Mouse (Mus musculus): ENCODE results near the gene Ace.

The Ace gene

DNA sequence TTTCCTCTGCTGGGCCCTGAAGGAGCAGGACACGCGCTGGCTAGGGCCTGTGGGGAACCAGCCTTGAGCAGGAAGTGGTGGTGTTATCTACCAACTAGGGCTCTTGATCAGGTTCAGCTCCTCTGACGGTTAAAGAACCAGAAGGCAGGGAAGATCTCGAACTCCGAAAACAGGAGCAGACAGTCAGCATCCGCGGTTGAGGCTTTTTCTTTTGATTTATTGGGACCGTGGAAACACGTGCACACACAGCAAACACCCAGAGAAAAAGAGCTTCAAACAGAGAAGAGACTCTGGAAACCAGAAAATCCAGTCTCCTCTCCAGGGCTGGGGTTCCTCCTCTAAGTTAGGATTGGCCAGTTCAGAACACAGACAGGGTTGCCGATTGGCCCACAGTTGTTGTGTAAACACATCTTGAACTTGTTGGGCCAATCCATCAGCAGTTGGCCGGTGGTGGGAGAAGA lies 21.0 kb upstream of the Ace start:
- DNase-seq: no peak

DNA sequence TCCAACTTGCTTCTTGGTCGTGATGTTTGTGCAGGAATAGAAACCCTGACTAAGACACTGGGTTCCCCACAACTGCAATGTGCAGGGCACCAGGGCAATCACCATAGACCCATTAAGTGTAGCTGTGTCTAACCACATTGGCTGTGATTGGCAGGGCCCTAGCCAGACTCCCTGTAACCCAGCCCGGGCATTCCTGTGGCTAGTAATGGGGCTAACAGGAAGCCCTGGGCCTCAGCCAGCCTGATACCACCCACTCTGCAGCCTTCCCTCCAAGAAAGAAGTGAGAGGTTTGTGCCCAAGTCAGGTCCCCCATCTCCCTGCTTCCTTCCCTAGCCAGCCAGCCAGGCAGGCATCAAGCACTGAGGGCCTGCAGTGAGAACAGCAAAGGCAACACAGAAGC lies 19.5 kb upstream of the Ace start:
- no peak for DNase-seq

DNA sequence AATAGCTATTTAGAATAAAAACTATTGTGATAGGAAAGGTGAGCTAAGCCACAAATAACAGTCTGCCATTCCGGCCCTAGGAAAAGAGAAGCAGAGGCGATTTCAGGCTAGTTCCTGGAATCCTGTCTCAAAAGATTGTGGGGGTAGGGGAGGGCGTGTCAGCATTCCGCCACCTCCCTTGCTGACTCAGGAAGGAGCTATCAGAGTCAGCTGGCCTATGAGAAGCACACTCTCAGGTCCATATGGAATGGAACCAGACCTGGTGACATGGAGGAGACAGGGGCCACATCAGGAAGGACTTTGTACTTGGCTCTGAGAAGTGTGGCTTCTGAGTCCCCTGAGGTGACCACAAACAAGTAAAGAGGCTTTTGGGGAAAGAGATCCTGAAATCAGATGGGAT lies 17.2 kb upstream of the Ace start:
- DNase-seq: no peak

DNA sequence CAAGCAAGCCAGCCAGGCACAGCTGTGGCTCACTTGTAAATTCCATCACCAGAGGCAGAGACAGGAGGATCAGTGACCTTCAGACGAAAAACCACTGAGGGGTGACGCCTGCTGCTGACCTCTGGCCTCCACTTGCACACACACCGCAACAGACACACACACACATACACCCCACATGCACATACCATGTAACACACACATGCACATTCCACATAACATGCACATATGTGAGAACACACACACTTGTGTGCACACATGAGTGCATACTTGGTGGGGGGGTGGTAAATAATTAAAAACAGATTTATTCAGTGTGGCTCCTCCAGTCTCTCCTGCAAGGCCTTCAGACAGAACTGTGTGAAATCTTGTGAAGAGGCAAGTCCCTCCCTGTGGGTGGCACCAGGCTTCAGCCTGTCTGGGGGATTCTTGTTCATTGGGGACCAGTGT lies 16.1 kb upstream of the Ace start:
- peak; percentile 63 to 70 for DNase-seq

GRCm38 (mm10) chr11:105952111-105952510 lies 15.6 kb upstream of the Ace start:
- DNase-seq: peak; percentile 48 to 54

GRCm38 (mm10) chr11:105952911-105953386 lies 14.8 kb upstream of the Ace start, which contains the start of gene Cyb561:
Gene Cyb561 (minus strand): TSS chr11:105953336.
- no peak for DNase-seq

- no peak for DNase-seq
Observed at GRCm38 (mm10) chr11:105953402-105953801, 14.3 kb upstream of the Ace start.

- DNase-seq: no peak
Observed at GRCm38 (mm10) chr11:105955815-105956430, 11.8 kb upstream of the Ace start.

DNA sequence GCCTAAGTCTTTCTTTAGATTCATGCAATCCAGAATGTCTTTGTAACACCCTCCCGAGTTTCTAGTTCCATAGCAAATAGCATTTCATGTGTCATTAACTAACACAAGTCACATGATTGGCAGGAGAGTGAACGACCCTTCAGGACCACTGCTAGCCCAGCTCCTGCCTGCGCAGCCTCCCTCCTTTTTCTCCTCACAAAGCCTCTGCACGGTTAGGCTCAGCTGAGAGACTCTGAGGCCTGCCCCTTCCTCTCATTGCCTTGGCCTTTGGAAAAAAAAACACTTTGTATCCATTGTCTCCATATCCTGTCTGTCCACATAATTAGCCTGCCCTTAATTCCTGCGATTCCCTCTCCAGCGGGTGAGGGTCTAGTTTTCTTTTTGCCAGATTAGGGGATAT lies 10.2 kb upstream of the Ace start:
- no peak for DNase-seq

DNA sequence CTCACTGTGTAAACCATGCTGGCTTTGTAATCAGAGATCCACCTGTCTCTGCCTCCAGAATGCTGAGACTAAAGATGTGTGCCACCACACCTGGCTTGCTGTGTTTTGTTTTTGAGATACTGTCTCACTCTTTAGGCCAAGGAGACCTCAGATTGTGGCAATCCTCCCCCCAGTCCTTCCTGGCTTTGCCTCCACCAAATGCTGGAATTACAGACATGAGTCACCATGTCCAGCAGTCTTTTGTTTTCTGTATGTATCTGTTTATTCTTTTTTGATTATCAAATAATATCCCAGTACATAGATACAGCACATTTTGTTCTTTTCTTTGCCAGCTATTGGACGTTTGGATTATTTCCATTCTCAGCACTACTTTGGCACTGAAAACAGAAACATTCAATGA lies 9.2 kb upstream of the Ace start:
- no peak for DNase-seq

DNA sequence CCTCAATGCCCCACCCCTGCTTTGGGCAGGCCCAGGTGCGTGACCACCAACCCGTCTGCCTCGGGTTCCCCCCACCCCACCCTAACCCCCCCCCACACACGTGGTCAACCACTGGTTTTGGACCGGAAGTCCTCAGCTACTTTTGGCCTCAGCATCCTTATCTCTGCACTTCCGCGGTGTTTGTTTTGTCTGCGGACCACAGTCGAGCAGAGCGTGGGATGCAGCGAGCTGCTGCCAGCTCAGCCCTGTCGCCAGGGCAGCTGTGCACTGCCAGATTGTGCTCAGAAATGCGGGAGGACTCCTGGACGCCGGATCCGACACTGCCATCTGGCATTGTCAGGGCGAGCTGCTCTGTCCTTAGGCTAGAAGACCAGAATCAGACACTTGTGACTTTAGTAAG lies 8.4 kb upstream of the Ace start:
- no peak for DNase-seq

GRCm38 (mm10) chr11:105964691-105965090 lies 3.1 kb upstream of the Ace start:
- no peak for DNase-seq

DNA sequence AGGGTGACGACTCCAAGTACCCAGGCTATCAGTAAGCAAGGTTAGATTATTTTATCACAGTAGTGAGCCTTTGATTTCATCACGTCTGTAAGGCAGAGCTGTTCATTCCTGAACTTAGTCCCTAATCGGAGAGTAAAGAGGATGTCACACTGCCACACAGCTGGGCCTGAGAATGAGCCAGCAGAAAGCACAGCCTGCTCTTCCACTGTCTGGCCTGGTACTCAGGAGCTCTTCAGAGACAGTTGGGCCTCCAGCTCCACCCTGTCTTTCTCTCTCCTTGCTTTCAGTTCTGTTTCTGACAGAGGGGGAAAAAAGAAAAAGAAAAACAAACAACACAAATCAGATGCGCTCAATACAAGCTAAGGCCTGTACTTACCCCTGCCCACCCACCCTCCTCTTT lies 1.5 kb upstream of the Ace start:
- DNase-seq: no peak

DNA sequence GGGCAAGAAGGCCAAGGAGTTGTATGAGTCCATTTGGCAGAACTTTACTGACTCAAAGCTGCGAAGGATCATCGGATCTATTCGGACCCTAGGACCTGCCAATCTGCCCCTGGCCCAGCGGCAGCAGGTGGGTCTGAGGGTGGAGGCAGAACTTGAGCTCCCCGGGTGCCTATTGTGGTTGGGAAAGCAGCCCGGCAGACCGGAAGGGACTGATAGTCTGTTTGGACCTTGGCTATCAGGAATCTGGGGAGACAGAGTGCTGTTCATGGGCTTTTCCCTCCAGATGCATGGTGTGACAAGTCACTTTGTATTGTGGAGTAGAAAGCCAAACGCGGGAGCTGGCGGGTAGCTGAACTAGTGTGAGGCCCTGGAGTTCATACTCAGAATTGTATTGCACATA lies 1.2 kb downstream of the Ace start:
- no peak for DNase-seq

DNA sequence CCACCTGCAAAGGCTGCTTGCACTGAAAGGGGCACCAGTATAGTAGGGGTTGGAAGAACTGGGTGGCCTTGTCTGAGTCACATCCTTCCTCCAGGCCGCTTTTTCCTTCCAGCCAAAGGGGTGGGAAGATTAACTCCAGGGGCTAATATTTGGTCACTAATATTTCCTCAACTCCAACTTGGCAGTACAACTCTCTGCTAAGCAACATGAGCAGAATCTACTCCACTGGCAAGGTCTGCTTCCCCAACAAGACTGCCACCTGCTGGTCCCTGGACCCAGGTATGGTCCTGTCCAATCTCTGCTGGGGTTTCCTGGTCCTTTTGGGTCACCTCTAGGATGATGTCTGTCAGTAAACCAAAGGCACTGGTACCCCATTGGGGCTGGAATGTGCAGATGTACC lies 1.8 kb downstream of the Ace start:
- DNase-seq: peak; percentile 57 to 90

DNA sequence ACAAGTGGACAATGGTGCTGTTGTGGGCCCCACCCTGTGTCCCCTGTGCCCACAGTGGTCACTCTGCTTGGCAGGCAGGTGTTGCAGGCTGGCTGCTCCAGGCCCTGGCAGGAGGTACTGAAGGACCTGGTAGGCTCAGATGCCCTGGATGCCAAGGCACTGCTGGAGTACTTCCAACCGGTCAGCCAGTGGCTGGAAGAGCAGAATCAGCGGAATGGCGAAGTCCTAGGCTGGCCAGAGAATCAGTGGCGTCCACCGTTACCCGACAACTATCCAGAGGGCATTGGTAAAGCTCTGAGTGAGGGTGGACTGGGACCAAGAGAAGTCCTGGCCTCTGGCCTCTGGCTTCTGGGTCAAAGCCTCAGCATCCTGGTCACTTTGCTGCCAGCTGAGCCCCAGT lies 6.8 kb downstream of the Ace start:
- peak; percentile 81 to 84 for DNase-seq

GRCm38 (mm10) chr11:105975050-105975449 lies 7.3 kb downstream of the Ace start:
- DNase-seq: peak; percentile 16 to 59

DNA sequence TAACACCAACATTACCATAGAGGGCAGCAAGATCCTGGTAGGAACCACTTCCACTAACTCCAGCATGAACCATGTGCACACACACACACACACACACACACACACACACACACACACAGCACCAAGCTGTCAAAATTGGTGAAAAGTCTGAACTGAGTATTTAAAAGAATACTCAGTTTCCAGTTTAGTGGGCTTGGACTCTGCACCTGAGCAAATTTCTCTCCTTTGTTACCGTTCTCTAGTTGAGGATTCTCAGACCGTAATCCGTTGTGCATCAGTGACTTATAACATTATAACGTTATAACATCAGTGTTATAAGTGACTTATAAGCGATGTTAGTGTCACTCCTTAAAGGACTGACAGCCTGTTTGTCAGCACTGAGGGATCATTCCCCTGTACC lies 7.9 kb downstream of the Ace start:
- DNase-seq: peak; percentile 25 to 46

GRCm38 (mm10) chr11:105978232-105978631 lies 10.5 kb downstream of the Ace start:
- no peak for DNase-seq

DNA sequence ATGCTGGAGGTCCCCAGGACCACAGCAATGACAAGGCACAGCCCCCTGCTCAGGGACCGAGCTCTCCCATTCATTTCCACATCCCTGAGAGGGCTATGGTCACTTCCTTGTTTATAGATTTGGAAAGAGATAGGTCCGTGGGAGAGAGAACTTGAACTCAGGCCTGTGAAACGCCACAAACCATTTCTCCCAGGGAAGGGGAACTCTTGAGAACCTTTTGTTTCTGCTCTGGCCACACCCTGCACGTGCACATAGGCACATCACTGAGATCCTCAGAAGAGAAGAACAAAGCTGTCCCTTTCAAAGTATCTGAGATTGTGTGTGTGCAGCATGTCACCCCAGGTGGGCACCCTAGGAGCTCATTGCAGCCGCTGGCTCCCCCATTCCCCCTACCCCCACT lies 10.9 kb downstream of the Ace start:
- DNase-seq: no peak

DNA sequence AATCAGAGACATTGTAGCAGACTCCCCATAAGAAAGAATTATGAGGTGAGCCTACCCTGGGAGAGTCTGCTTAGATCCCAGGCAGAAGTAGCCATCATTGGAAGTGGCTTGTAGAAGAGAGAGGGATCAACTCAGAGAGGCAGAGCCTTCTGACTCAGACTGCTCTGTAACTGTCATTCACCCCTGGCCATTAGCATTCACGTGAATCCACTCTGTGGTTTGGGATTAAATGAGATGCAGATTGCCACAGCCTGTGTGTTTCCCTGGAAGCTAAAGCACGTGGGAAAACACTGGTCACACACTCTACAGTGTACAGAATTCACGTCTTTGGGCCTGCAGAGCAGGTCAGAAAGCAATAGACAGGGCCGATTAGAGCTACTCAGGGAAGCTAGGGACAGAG lies 16.7 kb downstream of the Ace start:
- DNase-seq: no peak

- DNase-seq: no peak
Observed at GRCm38 (mm10) chr11:105987446-105987845, 19.7 kb downstream of the Ace start.

DNA sequence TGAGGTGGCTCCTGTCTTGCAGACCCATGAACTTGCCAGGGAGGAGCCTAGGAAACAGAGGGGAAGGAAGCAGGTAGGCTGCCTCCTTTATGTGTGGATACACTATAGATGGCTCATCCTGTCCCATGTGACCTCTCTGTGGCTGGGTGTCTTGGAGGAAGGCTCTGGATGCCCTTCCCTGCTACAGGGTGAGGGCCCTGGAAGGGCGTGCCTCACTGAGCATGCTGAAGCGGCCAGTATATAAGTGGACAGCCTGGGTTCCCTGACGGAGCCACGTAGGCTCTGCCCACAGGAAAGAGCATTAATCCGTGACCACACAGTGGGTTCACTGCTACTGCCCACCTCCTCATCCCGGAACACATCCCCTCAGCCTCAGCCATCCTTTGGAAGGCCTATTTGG lies 21.7 kb downstream of the Ace start:
- no peak for DNase-seq

DNA sequence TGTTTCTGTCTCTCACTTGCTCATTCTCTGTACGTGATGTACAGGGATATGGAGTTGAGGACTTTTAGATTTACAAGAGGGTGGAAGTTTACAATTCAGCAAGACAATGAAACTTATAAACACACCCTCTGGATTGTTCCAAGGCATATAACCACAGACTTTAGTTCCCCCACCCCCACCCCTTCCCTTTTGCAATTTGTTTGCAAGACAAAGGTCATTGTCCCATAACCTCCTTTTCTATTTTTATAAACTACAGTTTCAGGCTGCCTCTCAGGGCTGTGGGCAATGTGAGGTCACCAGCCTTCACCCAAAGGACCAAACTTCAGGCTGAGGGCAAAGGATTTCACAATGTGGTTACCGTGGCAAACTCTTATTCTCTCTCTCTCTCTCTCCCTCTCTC lies 22.5 kb downstream of the Ace start:
- peak; percentile 44 to 53 for DNase-seq

DNA sequence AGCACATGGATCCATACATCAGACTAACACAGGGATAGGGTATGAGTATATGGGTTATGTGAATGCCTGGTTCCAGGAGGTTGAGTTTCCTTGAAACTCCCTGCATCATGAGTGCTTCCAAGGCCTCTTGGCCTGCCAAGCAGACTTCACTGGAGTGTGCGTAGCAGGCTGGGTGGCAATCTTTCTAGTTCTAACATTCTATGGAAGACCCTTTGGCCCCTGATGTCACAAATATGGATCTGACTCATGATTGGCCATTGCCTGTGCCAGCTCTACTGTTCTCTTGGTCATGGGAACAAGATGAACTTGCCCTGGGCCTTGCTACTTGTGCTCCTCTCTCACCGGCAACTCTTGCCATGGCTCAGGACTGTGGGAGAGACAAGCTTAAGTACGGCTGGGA lies 26.6 kb downstream of the Ace start, which contains the start of gene Ace3:
Gene Ace3 (plus strand): TSS at position 301 of the 400 bp plus-strand sequence.
- DNase-seq: no peak

All from kidney, postnatal 36 days (tissue).